Mouse (Mus musculus) B cell, adult 62 days (primary cell): Measurements from ENCODE around the gene Slc25a53. TPM values are rescaled to one million over a fixed set of nuclear protein-coding genes. Genes with fewer than 3 reads are reported as not detected.

Experiments
- total RNA-seq: library from RNA; stranded (reverse); gene quantifications from 4 replicates; pipeline ENCODE4 v1.2.4, GENCODE M21; 2023

Slc25a53 gene
- 29.8 to 43.7 TPM (median 39.6 TPM) in 4 replicates for total RNA-seq

GRCm38 (mm10) chrX:137038000-137038483 is at the start of gene Slc25a53:
Gene Slc25a53, minus strand, starts transcription at chrX:137038302.

GRCm38 (mm10) chrX:137049425-137050225 is 11.5 kb upstream of the Slc25a53 start, which contains the start of gene Fam199x:
Gene Fam199x, plus strand, starts transcription at chrX:137049594.

DNA sequence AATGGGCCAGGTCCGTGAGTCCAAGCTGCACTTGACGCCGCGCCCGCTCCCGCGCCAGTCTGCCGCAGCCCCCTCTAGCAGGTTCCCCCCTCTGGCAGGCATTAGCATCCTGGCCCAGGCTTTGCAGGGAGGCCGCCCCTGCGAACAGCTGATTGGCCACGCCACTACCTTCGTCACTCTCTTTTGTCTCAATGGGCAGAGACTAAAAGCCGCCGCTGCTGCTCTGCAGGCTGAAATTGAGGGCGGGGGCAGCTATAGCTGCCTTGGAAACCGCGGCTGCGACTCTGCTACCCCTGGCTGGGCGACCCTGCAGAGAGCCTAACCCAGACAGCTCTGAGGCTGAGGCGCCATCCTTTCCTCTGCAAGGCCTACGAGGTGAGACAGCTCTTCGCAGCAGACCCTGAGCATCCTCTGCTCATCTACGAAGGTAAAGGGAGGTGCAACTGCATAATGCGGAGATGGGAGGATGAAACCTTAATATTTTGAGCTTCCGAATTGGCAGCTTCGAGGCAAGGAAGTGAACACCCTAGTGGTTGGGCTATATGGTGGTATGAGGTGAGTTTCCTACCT is 45.0 kb downstream of the Slc25a53 start, which contains the start of gene Zcchc18:
Gene Zcchc18 (plus strand): TSS at position 178 of the 570 bp plus-strand sequence.

DNA sequence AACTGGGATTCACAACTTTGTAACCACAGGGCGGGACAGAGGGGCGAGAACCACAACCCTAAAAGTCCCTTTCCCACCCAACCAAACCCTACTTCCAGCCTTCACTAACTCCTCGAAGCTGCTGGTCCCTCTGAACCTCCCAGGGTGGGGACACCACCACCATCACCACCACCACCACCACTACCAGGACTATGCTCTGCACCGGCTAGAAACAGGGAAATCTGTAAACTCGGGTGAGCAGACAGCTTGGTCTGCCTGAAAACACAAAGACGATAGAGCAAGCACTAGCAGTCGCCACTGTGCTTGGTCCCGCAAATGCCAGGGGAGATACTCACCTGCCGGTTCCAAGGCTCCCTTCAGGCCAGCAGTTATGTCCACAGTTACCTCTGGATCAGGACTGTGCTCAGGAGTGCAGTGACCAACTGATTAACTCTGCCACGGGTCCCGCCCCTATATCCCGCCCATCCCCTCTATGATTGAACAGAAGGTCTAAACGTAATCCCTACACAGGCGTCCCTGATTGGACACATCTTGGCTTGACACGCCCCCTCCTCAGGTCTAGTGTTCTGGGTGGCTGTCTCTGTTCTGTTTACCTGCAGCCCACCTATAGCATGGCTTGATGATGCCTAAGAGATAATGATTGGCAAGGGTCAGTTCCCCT is 61.5 kb downstream of the Slc25a53 start, which contains the start of the genes Tmsb15l and Tmsb15b1:
Gene Tmsb15l (minus strand): TSS at position 446 of the 661 bp plus-strand sequence.
Gene Tmsb15b1 (minus strand): TSS at position 451 of the 661 bp plus-strand sequence.

GRCm38 (mm10) chrX:136975397-136975796 is 62.7 kb downstream of the Slc25a53 start, which contains the start of gene Tmsb15b2:
Gene Tmsb15b2, minus strand, starts transcription at chrX:136975497.

Other genes starting within 250 kb of the Slc25a53 start
- gene Plp1, start 215.6 kb downstream of the Slc25a53 start, total RNA-seq, result 4.9 to 6.6 TPM (median 5.1 TPM) in 4 replicates
- gene Rab9b, start 169.5 kb downstream of the Slc25a53 start, total RNA-seq, result not detected in 4 replicates
- not detected in 4 replicates for gene H2bfm, start 111.0 kb downstream of the Slc25a53 start, total RNA-seq
- 11.4 to 22.6 TPM (median 19.7 TPM) in 4 replicates for gene Tmsb15b2, start 62.8 kb downstream of the Slc25a53 start, total RNA-seq
- gene Tmsb15l, start 61.4 kb downstream of the Slc25a53 start, total RNA-seq, result 3.0 to 6.6 TPM (median 4.6 TPM) in 3 of 4 replicates, not detected in the other
- 12.6 to 19.7 TPM (median 15.6 TPM) in 4 replicates for gene Tmsb15b1, start 61.4 kb downstream of the Slc25a53 start, total RNA-seq
- 13.4 to 17.0 TPM (median 13.9 TPM) in 4 replicates for gene Zcchc18, start 45.1 kb downstream of the Slc25a53 start, total RNA-seq
- 6.5 to 7.1 TPM (median 6.8 TPM) in 4 replicates for gene Fam199x, start 11.3 kb upstream of the Slc25a53 start, total RNA-seq
- not detected in 4 replicates for gene Esx1, start 83.8 kb upstream of the Slc25a53 start, total RNA-seq